Mouse (Mus musculus) erythroblast, adult 5-6 weeks (primary cell): ENCODE data around the gene Trmt112. TPM values are rescaled to one million over a fixed set of nuclear protein-coding genes. Genes with fewer than 3 reads are reported as not detected.

ENCODE experiments used
- ATAC-seq: replicated peaks from 2 replicates; pipeline ENCODE4 v1.8.0; 2016; ENCODE audit warnings: moderate number of reproducible peaks, mild to moderate bottlenecking, moderate TSS enrichment, inconsistent platforms; ENCODE audit not compliant: poor library complexity, low FRiP score, severe bottlenecking
- total RNA-seq, 2 experiments: library from RNA; stranded (forward) in 1 of 2; stranded (reverse) in 1 of 2; fragments of 150-400 nt in 1 of 2; fragments of 200-764, 138-1000 nt in 1 of 2; gene quantifications; 2 replicates each; pipeline versions ENCODE4 v1.2.3 to v1.2.4; 2015 to 2017; ENCODE audit warnings: low replicate concordance in 2 of 2

Gene Trmt112
- total RNA-seq, 2 experiments from 2014 or later, result 46.7 to 49.4 TPM

DNA sequence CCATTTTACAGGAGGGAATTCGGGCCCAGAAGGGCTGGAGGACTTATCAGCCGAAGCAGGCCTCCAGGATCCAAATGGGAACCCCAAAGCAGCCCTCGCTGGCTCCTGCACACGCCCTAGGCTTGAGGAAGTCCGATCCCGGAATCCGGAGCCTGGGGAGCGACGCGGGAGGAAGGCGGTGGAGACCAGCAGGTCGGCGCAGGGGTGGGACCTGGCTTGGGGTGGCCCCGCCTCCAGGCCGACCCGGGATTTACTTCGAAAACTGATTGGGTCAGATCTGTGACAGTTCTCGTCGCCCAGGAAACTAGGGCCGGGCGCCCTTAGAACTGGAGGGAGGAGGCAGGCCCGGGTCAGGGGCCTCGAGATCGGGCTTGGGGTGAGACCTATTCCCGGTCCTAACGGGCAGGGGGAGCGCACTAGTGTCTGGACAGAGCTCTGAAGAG is 32.8 kb downstream of the Trmt112 start, which contains the start of gene Gpr137:
Gene Gpr137, minus strand, starts transcription at position 232 of the 443 bp plus-strand sequence.
- ATAC-seq, result peak; percentile 83

DNA sequence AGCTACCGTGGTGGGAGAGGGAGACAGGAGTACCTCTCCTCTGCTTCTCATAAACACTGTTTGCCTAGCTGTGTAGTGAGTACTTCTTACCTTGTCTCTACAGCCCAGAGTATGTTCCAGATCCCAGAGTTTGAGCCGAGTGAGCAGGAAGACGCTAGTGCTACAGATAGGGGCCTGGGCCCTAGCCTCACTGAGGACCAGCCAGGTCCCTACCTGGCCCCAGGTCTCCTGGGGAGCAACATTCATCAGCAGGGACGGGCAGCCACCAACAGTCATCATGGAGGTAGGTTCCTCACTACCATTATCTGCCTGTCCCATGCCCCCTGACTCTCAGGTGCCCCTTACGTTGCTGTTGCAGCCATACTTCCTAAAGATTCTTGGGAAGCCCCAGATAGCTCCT is 33.3 kb downstream of the Trmt112 start:
- peak; percentile 4 for ATAC-seq

DNA sequence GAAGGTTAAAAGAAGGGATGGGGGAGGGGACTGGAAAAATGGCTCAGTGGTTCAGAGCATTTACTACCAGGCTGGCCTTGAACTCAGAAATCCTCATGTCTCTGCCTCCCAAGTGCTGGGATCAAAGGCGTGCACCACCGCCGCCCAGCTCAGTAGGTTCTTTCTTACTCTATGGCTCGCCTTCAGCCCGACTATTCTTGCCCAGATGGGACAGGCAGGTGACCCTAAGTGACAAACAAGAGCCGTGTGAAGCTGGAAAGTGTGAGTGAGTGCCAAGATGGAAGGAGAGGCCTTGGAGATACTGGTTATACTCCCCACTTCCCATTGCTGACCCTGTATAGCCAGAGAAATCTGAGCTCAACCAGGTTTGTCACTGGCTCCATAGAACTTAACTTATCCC is 34.2 kb downstream of the Trmt112 start:
- no peak for ATAC-seq

DNA sequence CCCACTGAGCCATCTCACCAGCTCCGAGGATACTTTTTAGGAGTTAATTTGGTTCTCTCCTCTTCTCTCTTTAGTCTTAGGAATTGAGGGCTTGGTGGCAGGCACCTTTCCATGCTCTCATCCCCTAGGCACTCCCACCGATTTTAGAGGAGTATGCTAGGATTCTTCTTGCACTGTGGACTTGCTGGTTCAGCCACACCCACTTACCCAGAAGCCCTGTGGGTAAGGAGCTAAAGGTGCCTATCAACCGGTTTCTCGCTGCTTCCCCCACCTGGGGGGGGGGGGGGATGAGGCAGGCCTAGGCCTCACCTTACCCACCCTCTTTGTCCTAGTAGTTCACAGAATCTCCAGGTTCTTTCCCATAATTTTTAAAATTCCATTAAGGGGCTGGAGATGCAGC is 38.2 kb downstream of the Trmt112 start:
- no peak for ATAC-seq

DNA sequence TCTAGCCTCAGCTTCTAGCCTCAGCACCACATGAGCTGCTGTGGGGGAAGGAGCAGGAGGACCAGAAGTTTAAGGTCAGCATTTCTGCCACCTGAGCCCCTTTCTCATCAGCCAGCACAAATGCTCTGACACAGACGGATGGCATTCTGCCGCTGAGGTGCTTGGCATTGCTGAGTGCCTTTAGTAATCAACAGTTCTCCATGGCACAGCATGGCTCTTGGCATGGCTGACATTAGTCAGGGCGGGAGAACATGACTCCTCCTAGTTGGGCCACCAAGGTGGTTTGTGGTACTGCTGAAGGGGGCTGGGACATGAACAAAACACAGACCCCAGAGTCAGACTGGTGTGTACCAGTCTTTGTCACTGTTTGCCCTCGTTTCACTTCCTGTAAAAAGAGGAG is 38.7 kb downstream of the Trmt112 start:
- no peak for ATAC-seq

DNA sequence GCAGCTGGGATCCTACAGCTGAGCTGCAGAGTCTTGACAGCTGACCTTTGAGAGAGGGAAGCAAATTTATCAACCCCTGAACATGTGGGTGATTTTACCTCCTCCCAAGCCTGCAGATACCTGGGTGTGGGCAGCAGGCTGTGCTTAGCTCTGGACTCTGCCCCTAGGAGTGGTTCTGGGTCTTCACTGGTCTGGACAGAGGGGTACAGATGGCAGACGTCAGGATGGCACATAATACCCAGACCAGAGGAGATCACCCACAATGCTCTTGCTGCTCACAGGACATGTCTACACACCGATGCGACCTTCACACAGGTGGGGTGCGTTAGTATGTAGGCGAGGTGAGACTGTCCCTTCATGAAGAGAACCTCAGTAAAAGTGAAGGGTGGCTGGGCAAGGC is 40.0 kb downstream of the Trmt112 start:
- ATAC-seq, result no peak

DNA sequence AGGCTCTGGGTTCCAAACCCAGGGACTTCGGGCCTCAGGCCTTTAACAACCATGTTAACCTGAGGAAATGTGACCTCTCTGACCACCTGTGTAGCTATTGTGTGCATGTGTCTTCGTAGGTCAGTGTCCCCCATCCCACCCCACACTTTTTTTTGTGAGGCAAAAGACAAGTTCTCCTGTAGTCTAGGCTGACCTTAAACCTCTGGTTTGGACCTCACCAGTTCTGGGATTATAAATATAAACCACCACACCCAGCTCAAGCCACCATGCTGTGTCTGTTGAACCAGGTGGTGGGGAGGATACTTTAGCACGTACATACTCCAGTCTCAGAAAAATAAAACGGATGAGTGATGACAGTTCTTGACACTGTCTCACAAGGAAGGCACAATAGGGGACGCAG is 40.5 kb downstream of the Trmt112 start:
- ATAC-seq, result no peak

DNA sequence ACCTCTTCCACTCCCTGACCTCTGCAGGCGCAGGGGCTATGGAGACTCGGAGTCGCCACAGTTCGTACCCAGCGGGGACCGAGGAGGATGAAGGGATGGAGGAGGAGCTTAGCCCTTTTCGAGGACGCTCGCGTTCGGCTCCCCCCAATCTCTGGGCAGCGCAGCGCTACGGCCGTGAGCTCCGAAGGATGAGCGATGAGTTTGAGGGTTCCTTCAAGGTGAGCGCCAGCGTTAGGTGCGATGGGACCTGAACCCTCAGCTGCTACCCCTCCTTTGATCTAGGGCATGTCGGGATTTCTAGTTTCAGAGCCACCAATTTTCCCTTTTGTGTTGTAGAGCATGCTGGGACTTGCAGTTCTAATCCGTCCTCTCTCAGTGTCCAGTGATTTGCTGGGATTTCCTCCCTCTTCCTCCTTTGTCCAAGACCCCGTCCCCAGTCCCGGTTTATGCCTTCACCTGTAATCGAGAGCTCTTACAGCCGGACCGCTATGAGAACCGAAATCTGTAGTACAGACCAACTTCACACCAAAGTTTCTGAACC is 41.2 kb downstream of the Trmt112 start:
- no peak for ATAC-seq

DNA sequence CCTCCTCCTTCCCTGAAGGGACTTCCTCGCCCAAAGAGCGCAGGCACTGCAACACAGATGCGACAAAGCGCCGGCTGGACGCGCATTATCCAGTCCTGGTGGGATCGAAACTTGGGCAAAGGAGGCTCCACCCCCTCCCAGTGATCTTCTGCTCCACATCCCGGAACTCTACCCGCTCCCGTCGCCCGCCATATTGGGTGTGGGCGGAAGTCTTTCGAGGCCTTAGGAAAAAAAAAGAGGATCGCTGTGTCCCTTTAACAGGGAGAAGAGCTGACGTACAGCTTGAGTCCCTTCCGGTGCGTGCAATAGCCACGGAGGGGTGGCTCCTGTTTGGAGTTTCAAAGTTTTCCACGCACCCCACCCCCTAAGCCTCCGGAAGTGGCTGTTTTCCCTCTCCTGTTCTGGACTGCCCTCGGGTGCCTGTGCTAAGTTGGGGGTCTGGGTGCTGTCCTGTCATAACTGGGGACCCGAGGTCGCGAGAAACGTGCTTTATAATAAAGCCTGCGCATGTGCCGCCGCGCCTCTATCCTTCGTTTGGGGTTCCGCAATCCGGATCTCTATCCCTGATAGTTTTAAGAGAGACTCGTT is 42.0 kb downstream of the Trmt112 start:
- peak; percentile 78 for ATAC-seq

DNA sequence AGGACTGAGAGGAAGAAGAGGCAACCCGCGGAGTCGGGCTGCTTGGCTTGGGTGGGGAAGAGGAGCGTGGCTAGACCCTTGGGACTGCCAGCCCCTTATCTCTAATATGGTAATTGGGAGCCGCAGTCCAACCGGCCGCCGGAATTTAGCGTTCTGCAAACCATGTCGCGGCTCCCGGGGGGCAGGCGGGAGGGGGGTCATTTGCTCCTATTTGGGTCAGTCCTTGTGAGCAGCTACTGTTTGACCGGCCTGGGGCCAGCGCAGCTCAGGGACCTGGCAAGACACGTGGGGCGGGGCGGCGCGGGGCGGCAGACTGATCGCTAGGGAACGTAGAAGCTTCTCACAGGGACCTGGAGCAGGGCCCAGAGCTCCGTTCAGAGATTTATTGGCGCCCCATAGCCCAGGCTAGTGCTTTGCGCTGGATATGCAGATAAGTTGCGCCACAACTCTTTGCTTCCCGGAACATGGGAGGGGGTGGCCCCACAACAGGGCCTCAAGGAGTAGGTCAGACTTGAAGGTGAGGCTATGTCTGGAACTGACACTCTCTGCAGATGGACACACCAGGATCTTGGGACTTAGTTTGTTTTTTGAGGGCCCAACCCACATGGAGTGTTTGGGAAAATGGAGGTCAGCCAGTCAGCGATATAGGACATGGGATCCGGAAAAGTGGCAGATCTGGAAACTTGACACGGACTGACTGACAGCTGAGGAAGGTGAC is 42.7 kb downstream of the Trmt112 start:
- ATAC-seq, result 0 out of 2 replicates have a peak, but pooled peaks have one; percentile 29

DNA sequence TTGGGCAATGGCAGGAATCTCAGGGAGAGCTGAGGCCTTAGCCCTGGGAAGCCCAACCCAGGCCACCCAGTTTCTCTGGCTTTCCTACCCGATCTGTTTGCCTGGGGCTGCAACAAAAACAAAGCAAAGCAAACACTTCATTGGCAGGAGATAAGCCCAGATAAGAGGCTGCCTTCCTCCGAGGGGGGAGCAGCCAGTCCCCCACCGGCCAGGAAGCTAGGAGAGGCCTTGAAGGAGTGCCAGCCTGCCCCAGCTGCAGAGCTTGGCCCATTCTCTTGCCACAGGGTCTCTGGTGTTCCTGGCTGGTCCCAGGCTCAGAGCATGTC is 43.2 kb downstream of the Trmt112 start:
- ATAC-seq, result no peak

DNA sequence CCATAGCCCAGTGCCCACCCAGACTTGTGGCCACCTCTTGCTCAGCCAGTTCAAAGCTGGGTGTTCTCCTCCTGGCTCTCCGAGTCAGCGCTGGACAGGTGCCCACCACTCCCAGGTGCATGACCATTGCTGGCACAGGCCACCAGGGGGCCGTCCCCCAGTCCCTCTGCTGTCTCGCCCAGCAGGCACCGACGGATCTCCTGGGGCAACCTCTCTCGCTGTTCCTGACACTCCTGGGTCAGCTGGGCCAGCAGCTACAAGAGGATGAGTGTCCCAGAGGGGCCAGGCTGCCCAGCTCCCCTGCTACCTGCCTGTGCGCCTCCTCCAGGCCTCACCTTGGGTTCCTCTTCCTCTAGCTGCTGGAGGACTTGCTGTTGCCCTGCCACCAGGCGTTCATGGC is 44.5 kb downstream of the Trmt112 start:
- ATAC-seq, result no peak

DNA sequence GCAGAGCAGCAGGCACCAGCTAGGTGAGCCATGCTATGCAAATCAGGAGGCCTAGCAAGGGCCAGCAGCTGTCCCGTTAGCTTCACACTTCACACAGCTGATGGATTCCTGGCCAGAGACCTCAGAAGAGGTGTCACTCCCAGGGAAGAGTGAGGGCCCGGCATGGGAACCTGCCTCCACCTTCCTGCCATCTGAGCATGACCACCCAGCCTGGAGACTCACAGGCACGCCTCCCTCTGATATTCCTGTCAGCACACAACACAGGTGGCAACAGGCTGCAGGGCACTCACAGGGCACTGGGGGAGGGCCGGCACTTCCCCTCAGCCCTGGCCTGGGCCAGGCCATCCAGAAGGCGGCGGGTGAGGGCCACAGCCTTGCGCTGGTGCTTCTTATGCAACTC is 45.9 kb downstream of the Trmt112 start:
- no peak for ATAC-seq

DNA sequence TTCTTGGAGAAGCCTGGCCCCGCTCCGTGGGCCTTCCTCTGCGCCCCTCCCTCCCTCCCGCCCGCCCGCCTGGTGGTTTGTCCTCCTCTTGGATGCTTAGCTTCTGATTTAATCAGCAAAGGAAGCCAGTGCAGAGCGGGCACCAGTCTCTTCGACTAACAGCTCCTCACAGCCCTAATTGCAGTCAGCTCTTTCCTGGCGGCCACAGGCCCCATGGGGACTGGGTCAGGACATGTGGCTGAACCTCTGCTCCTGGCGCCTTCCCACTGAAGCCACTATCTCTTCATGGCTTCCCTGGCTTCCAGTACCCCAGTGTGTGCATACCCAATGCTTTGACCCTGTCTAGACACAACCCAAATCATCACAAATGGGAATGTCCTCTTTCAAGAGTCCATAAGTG is 47.0 kb downstream of the Trmt112 start:
- no peak for ATAC-seq

Other genes with a start within 250 kb of the Trmt112 start
- 3.6 TPM in 1 of 2 replicates, not detected in the other for gene Rps6ka4, start 69.1 kb upstream of the Trmt112 start, total RNA-seq (2015; ENCODE audit: low replicate concordance)
- 1.1 and 2.6 TPM in 2 replicates for gene Rps6ka4, start 69.1 kb upstream of the Trmt112 start, total RNA-seq (2017; ENCODE audit: low replicate concordance)
- gene Ccdc88b, start 51.5 kb upstream of the Trmt112 start, total RNA-seq (2015; ENCODE audit: low replicate concordance), result 3.8 and 4.6 TPM in 2 replicates
- 10.9 and 11.8 TPM in 2 replicates for gene Ccdc88b, start 51.5 kb upstream of the Trmt112 start, total RNA-seq (2017; ENCODE audit: low replicate concordance)
- 192 and 238 TPM in 2 replicates for gene Prdx5, start 408 bp downstream of the Trmt112 start, total RNA-seq (2015; ENCODE audit: low replicate concordance)
- gene Prdx5, start 408 bp downstream of the Trmt112 start, total RNA-seq (2017; ENCODE audit: low replicate concordance), result 232 and 266 TPM in 2 replicates
- gene Esrra, start 12.1 kb downstream of the Trmt112 start, total RNA-seq (2015; ENCODE audit: low replicate concordance), result 3.1 and 5.2 TPM in 2 replicates
- 2.4 and 4.2 TPM in 2 replicates for gene Esrra, start 12.1 kb downstream of the Trmt112 start, total RNA-seq (2017; ENCODE audit: low replicate concordance)
- gene Catsperz, start 15.7 kb downstream of the Trmt112 start, total RNA-seq (2015; ENCODE audit: low replicate concordance), result not detected in 2 replicates
- gene Catsperz, start 15.7 kb downstream of the Trmt112 start, total RNA-seq (2017; ENCODE audit: low replicate concordance), result not detected in 2 replicates
- not detected in 2 replicates for gene Kcnk4, start 24.8 kb downstream of the Trmt112 start, total RNA-seq (2015; ENCODE audit: low replicate concordance)
- not detected in 2 replicates for gene Kcnk4, start 24.8 kb downstream of the Trmt112 start, total RNA-seq (2017; ENCODE audit: low replicate concordance)
- 2.1 and 4.8 TPM in 2 replicates for gene Bad, start 32.2 kb downstream of the Trmt112 start, total RNA-seq (2015; ENCODE audit: low replicate concordance)
- 5.0 and 9.5 TPM in 2 replicates for gene Bad, start 32.2 kb downstream of the Trmt112 start, total RNA-seq (2017; ENCODE audit: low replicate concordance)
- gene Gpr137, start 32.8 kb downstream of the Trmt112 start, total RNA-seq (2015; ENCODE audit: low replicate concordance), result 3.3 and 5.8 TPM in 2 replicates
- gene Gpr137, start 32.8 kb downstream of the Trmt112 start, total RNA-seq (2017; ENCODE audit: low replicate concordance), result 4.2 and 7.2 TPM in 2 replicates
- gene Ppp1r14b, start 65.3 kb downstream of the Trmt112 start, total RNA-seq (2015; ENCODE audit: low replicate concordance), result 30.9 and 57.8 TPM in 2 replicates
- 17.8 and 41.6 TPM in 2 replicates for gene Ppp1r14b, start 65.3 kb downstream of the Trmt112 start, total RNA-seq (2017; ENCODE audit: low replicate concordance)
- 0.19 and 0.42 TPM in 2 replicates for gene Plcb3, start 66.8 kb downstream of the Trmt112 start, total RNA-seq (2015; ENCODE audit: low replicate concordance)
- 2.5 and 6.8 TPM in 2 replicates for gene Plcb3, start 66.8 kb downstream of the Trmt112 start, total RNA-seq (2017; ENCODE audit: low replicate concordance)
- gene Fkbp2, start 70.8 kb downstream of the Trmt112 start, total RNA-seq (2015; ENCODE audit: low replicate concordance), result 34.0 and 34.9 TPM in 2 replicates
- 31.0 and 34.8 TPM in 2 replicates for gene Fkbp2, start 70.8 kb downstream of the Trmt112 start, total RNA-seq (2017; ENCODE audit: low replicate concordance)
- gene Vegfb, start 78.0 kb downstream of the Trmt112 start, total RNA-seq (2015; ENCODE audit: low replicate concordance), result 11.7 TPM in 2 replicates
- 0.98 and 1.1 TPM in 2 replicates for gene Vegfb, start 78.0 kb downstream of the Trmt112 start, total RNA-seq (2017; ENCODE audit: low replicate concordance)
- 4.4 and 6.5 TPM in 2 replicates for gene Dnajc4, start 82.9 kb downstream of the Trmt112 start, total RNA-seq (2015; ENCODE audit: low replicate concordance)
- gene Dnajc4, start 82.9 kb downstream of the Trmt112 start, total RNA-seq (2017; ENCODE audit: low replicate concordance), result 2.1 and 10.9 TPM in 2 replicates
- gene Nudt22, start 86.4 kb downstream of the Trmt112 start, total RNA-seq (2015; ENCODE audit: low replicate concordance), result 5.4 TPM in 1 of 2 replicates, not detected in the other
- gene Nudt22, start 86.4 kb downstream of the Trmt112 start, total RNA-seq (2017; ENCODE audit: low replicate concordance), result 0.60 and 4.9 TPM in 2 replicates
- not detected in 2 replicates for gene Trpt1, start 86.4 kb downstream of the Trmt112 start, total RNA-seq (2015; ENCODE audit: low replicate concordance)
- gene Trpt1, start 86.4 kb downstream of the Trmt112 start, total RNA-seq (2017; ENCODE audit: low replicate concordance), result not detected in 2 replicates
- gene Fermt3, start 109.8 kb downstream of the Trmt112 start, total RNA-seq (2015; ENCODE audit: low replicate concordance), result 20.8 and 28.6 TPM in 2 replicates
- gene Fermt3, start 109.8 kb downstream of the Trmt112 start, total RNA-seq (2017; ENCODE audit: low replicate concordance), result 49.0 and 56.3 TPM in 2 replicates
- 39.1 and 40.2 TPM in 2 replicates for gene Stip1, start 130.3 kb downstream of the Trmt112 start, total RNA-seq (2015; ENCODE audit: low replicate concordance)
- gene Stip1, start 130.3 kb downstream of the Trmt112 start, total RNA-seq (2017; ENCODE audit: low replicate concordance), result 33.4 and 44.3 TPM in 2 replicates
- 0.77 and 4.2 TPM in 2 replicates for gene Macrod1, start 147.1 kb downstream of the Trmt112 start, total RNA-seq (2015; ENCODE audit: low replicate concordance)
- 0.94 TPM in 1 of 2 replicates, not detected in the other for gene Macrod1, start 147.1 kb downstream of the Trmt112 start, total RNA-seq (2017; ENCODE audit: low replicate concordance)
- not detected in 2 replicates for gene Flrt1, start 196.0 kb downstream of the Trmt112 start, total RNA-seq (2015; ENCODE audit: low replicate concordance)
- gene Flrt1, start 196.0 kb downstream of the Trmt112 start, total RNA-seq (2017; ENCODE audit: low replicate concordance), result not detected in 2 replicates